Mouse (Mus musculus) cortical plate, adult 2 months (tissue): ENCODE results near the gene Alyref. TPM values are rescaled to one million over a fixed set of nuclear protein-coding genes. Genes with fewer than 3 reads are reported as not detected.

Experiments
- H3K27ac ChIP-seq: fragments of 200-500 bp; 2 replicates; pipeline ENCODE4 v1.5.1; 2012; ENCODE audit warnings: low read length, control low read depth, inconsistent platforms; ENCODE audit not compliant: insufficient read depth
- H3K4me1 ChIP-seq: fragments of 200-500 bp; 2 replicates; pipeline ENCODE4 v1.6.1; 2011; ENCODE audit warnings: low read length; ENCODE audit not compliant: control insufficient read depth, insufficient read depth
- H3K4me3 ChIP-seq: fragments of 200-500 bp; 2 replicates; pipeline ENCODE4 v1.5.1; 2011; ENCODE audit warnings: mild to moderate bottlenecking, low read length, control low read depth; ENCODE audit not compliant: insufficient read depth
- CTCF ChIP-seq: fragments of 200-500 bp; IDR thresholded peaks from 2 replicates; pipeline ENCODE4 v1.5.1; 2011; ENCODE audit warnings: mild to moderate bottlenecking, control low read depth, low read length; ENCODE audit not compliant: insufficient read depth; ENCODE audit errors: extremely low read depth
- POLR2A ChIP-seq: fragments of 200-500 bp; IDR thresholded peaks from 2 replicates; pipeline ENCODE4 v1.6.1; 2011; ENCODE audit warnings: mild to moderate bottlenecking, low read length, control low read depth; ENCODE audit not compliant: insufficient read depth; ENCODE audit errors: extremely low read depth
- polyA plus RNA-seq: library from polyadenylated mRNA; depleted of rRNA; stranded (reverse); fragments of >200 nt; gene quantifications from 2 replicates; pipeline ENCODE4 v1.2.3, GENCODE M21; 2012; rRNA removed

Gene Alyref
- polyA plus RNA-seq, 1 experiment: 42.1 TPM

DNA sequence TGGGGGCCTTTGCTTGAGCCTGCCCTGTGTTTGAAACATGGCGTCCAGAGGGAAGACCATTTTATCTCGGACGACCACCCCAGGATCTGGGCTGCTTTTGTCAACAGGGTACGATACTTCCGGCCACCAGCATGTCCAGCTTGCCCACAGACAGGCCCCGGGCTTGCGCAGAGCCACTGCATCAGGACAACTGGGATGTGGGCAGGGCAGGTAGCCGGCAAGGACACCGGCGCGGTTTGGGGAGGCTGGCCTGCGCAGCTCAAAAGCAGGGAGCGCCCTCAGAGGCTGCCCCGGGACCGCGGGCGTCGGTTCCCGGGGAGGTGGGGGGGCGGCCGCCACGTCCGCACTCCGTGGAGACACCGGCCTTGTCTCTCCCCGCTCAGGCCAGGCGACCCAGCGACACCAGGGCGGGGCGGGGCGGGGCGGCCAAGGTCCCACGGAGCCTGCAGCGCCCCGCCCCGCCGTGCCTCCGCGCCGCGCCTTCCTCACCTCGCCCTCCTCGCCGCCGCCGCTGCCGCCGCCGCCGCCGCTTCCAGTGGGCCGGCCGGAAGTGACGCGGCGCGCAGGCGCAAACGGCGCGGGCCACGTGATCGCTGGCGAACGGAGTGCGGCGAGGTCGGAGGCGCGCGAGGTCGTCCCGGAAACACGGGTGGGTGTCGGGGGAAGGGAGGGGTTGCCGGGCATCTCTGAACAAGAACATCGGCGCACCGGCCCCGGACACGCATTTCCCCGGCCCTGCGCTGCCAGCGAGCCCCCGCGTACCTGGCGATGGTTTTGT, 48.8 kb downstream of the Alyref start, which contains the start of gene Mcrip1:
Mcrip1 (minus strand) TSS at position 560 of the 778 bp plus-strand sequence.
- Histone ChIP-seq H3K4me1 (peaks cover 11% of the 10 kb centered on the region), H3K4me3 (peak within 1 kb of the TSS; percentile 96), H3K27ac (peak within 1 kb of the TSS; percentile 85; the same call in 1 of the 2 replicates)
- TF ChIP-seq POLR2A (peak; percentile 54; the same call in 1 of the 2 replicates), CTCF (no peak)

DNA sequence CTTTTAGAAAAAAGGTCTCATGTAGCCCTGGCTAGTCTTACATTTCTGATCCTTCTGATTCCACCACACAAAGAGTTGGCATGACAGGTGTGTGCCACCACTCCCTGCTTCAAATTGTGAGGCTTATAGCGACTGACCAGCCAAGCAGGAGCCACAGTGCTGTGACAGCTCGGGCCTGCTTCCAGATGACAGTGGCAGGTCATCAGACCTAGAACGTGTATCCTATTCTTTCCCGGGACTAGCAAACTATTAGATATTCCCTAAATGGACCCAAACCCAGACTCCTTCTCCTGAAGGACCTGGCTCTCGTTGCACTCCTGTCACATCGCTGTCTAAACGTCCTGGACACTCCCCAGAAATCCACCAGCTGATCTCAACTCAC, 49.4 kb downstream of the Alyref start:
- no peak overlapping the region for H3K27ac ChIP-seq
- peak overlapping the region; percentile 96 for H3K4me3 ChIP-seq
- no peak for TF ChIP-seq CTCF
- no peak for TF ChIP-seq POLR2A
- H3K4me1 ChIP-seq: peaks cover 11% of the 10 kb centered on the region

DNA sequence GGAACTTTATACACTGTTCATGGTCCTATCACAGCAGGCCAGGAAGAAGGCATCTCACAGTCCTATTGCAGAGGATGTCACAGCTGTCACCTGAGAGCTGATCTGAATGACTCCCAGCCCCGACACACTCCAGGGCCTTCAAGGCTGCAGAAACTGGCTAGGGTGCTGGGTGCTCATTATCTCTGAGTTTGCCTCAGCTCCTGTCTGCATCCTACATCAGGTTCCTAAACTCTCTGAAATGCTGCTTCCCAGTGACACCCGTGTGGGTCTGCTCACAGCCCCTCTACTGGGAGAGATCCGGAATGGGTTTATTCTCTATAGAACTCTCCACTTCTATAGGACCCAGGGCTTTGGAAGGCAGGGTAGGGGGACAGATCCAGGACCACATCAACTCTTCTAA, 50.0 kb downstream of the Alyref start:
- no peak overlapping the region for H3K27ac ChIP-seq
- TF ChIP-seq POLR2A: no peak
- TF ChIP-seq CTCF: no peak
- H3K4me3 ChIP-seq: peak overlapping the region; percentile 96; the same call in 1 of the 2 replicates
- H3K4me1 ChIP-seq: peaks cover 11% of the 10 kb centered on the region

DNA sequence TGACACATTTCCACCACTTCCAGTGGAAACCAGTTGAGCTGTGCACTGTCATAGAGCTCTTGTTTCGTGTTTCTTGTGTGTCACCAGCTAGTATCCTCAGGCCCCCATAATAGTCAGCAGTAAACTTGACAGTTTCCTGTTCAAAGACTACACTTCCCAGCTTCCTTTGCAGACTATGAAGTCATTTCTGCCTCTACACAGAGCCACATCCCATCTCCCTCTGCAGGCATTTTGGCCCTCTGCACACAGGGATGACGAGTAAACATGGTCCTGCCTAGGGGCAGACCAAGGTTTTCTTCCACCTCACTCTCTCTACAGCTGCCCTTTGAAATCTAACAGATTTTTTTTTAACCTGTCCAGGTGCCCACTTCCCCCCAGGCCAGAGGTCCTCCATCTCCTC, 50.7 kb downstream of the Alyref start:
- Histone ChIP-seq H3K27ac (no peak overlapping the region), H3K4me1 (peaks cover 11% of the 10 kb centered on the region), H3K4me3 (no peak overlapping the region; the same call in 1 of the 2 replicates)
- TF ChIP-seq CTCF (no peak), POLR2A (0 out of 2 replicates have a peak, but pooled peaks have one; percentile 36)

DNA sequence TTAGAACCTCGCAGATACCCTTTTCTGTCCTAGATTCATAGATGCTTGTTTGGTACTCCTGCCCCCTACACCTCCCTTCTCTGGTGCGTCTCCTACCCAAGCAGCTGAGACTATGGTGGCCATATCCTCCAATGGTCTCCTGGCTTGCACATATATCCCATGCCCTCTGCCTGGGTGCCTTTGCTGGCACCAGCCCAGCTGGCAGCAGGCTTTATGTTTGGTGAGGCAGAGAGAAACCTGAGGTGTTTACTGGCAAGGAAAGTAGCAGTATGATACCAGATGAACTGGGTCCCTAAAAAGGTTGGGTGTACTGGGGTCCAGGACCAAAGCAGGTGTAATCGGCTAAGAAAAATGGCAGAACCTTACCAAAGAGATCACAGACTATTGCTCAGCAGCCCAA, 52.2 kb downstream of the Alyref start:
- H3K4me3 ChIP-seq: no peak overlapping the region
- no peak for TF ChIP-seq CTCF
- no peak for TF ChIP-seq POLR2A
- no peak overlapping the region for H3K27ac ChIP-seq
- H3K4me1 ChIP-seq: peaks cover 11% of the 10 kb centered on the region

DNA sequence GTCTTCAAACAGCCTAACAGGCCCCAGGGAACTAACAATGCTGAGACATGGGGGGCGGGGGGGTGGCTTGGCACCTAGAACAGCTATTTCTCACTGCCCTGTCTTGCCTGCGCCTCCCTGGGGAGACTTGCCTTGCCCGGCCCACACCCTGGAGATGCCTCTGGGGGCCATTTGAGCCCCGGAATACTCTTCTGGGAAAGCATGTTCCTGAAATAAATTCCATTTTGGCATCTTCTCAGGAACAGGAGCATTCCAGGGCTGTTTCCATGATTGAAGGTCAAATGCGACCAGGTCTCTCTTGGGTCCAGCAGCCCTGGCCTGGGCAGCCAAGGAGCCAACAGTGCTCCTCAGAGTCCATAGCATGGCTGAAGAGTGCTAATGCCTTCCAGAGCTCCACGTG, 55.8 kb downstream of the Alyref start:
- Histone ChIP-seq H3K4me3 (no peak overlapping the region), H3K27ac (no peak overlapping the region), H3K4me1 (no peaks in the 10 kb centered on the region)
- TF ChIP-seq POLR2A (no peak), CTCF (no peak)

Other genes with a start within 250 kb of the Alyref start
- gene Actg1, start 249.8 kb downstream of the Alyref start, polyA plus RNA-seq: 1,064 and 1,106 TPM in 2 replicates
- 0.28 and 0.67 TPM in 2 replicates for gene Fscn2, start 236.8 kb downstream of the Alyref start, polyA plus RNA-seq
- 22.8 and 23.9 TPM in 2 replicates for gene Faap100, start 219.6 kb downstream of the Alyref start, polyA plus RNA-seq
- gene Nploc4, start 160.7 kb downstream of the Alyref start, polyA plus RNA-seq: 62.0 and 62.7 TPM in 2 replicates
- 0.15 TPM in 1 of 2 replicates, not detected in the other for gene Tspan10, start 155.7 kb downstream of the Alyref start, polyA plus RNA-seq
- gene Pde6g, start 144.9 kb downstream of the Alyref start, polyA plus RNA-seq: 0.59 and 0.81 TPM in 2 replicates
- gene Oxld1, start 140.3 kb downstream of the Alyref start, polyA plus RNA-seq: 15.0 and 17.4 TPM in 2 replicates
- 27.6 and 28.5 TPM in 2 replicates for gene Ccdc137, start 140.2 kb downstream of the Alyref start, polyA plus RNA-seq
- 46.0 and 46.2 TPM in 2 replicates for gene Arl16, start 130.8 kb downstream of the Alyref start, polyA plus RNA-seq
- gene Mrpl12, start 113.8 kb downstream of the Alyref start, polyA plus RNA-seq: 96.3 and 96.6 TPM in 2 replicates
- gene Slc25a10, start 106.5 kb downstream of the Alyref start, polyA plus RNA-seq: 29.0 and 30.0 TPM in 2 replicates
- 0.13 TPM in 2 replicates for gene Gcgr, start 67.7 kb downstream of the Alyref start, polyA plus RNA-seq
- gene Mcrip1, start 48.6 kb downstream of the Alyref start, polyA plus RNA-seq: 158 and 160 TPM in 2 replicates
- not detected in 2 replicates for gene Ppp1r27, start 47.2 kb downstream of the Alyref start, polyA plus RNA-seq
- gene P4hb, start 25.1 kb downstream of the Alyref start, polyA plus RNA-seq: 88.9 and 91.2 TPM in 2 replicates
- gene Arhgdia, start 16.7 kb downstream of the Alyref start, polyA plus RNA-seq: 416 and 442 TPM in 2 replicates
- 148 and 161 TPM in 2 replicates for gene Anapc11, start 56 bp upstream of the Alyref start, polyA plus RNA-seq
- gene Npb, start 10.1 kb upstream of the Alyref start, polyA plus RNA-seq: 0.58 and 1.1 TPM in 2 replicates
- 281 and 289 TPM in 2 replicates for gene Pcyt2, start 19.6 kb upstream of the Alyref start, polyA plus RNA-seq
- gene Sirt7, start 26.9 kb upstream of the Alyref start, polyA plus RNA-seq: 98.2 and 105 TPM in 2 replicates
- 83.7 and 83.9 TPM in 2 replicates for gene Mafg, start 35.2 kb upstream of the Alyref start, polyA plus RNA-seq
- gene Pycr1, start 45.4 kb upstream of the Alyref start, polyA plus RNA-seq: 2.2 and 3.6 TPM in 2 replicates
- gene Myadml2, start 49.8 kb upstream of the Alyref start, polyA plus RNA-seq: 3.4 and 3.6 TPM in 2 replicates
- gene Notum, start 62.8 kb upstream of the Alyref start, polyA plus RNA-seq: 6.8 and 7.1 TPM in 2 replicates
- 46.2 and 46.8 TPM in 2 replicates for gene Aspscr1, start 74.6 kb upstream of the Alyref start, polyA plus RNA-seq
- gene Cenpx, start 115.4 kb upstream of the Alyref start, polyA plus RNA-seq: 36.2 and 40.2 TPM in 2 replicates
- 114 and 137 TPM in 2 replicates for gene Lrrc45, start 115.6 kb upstream of the Alyref start, polyA plus RNA-seq
- gene Rac3, start 123.1 kb upstream of the Alyref start, polyA plus RNA-seq: 60.4 and 72.2 TPM in 2 replicates
- 20.5 and 21.3 TPM in 2 replicates for gene Dcxr, start 128.9 kb upstream of the Alyref start, polyA plus RNA-seq
- gene Cbr2, start 133.7 kb upstream of the Alyref start, polyA plus RNA-seq: 4.6 and 4.9 TPM in 2 replicates
- 1.4 and 2.8 TPM in 2 replicates for gene Hmga1b, start 164.4 kb upstream of the Alyref start, polyA plus RNA-seq
- gene Rfng, start 185.8 kb upstream of the Alyref start, polyA plus RNA-seq: 98.9 and 103 TPM in 2 replicates
- gene Gps1, start 185.9 kb upstream of the Alyref start, polyA plus RNA-seq: 223 and 224 TPM in 2 replicates
- gene Dus1l, start 198.0 kb upstream of the Alyref start, polyA plus RNA-seq: 49.8 and 51.3 TPM in 2 replicates
- gene Fasn, start 226.2 kb upstream of the Alyref start, polyA plus RNA-seq: 219 and 242 TPM in 2 replicates